Mouse (Mus musculus): ENCODE results near the gene Coro1a.
"Not testable (repeated sequence)": the region's sequence is repeated elsewhere in the genome, so short reads cannot be mapped to it uniquely, and the experiment has no call there.

GRCm38 (mm10) chr7:126730256-126730789, 22.7 kb upstream of the Coro1a start:
- not testable (repeated sequence) for TF ChIP-seq MAZ (IDR thresholded peaks at IDR 0.05; ENCODE audit: low read depth, low read length); CTCF (conservative IDR thresholded peaks at IDR 0.05 in 1 of 2, IDR thresholded peaks at IDR 0.05 in 1 of 2; ENCODE audit: low read depth in 2 of 2, low read length in 2 of 2); POLR2A (IDR thresholded peaks at IDR 0.05; ENCODE audit: low read depth, low read length); POLR2AphosphoS2 (IDR thresholded peaks at IDR 0.05; ENCODE audit: low read depth, low read length); MAFK (IDR thresholded peaks at IDR 0.05; ENCODE audit: insufficient replicate concordance, low read length); ZNF384 (IDR thresholded peaks at IDR 0.05; ENCODE audit: low read depth, low read length)
